Mouse (Mus musculus): ENCODE results near the gene Rbm18. TPM values are rescaled to one million over a fixed set of nuclear protein-coding genes. Genes with fewer than 3 reads are reported as not detected.
A peak's percentile ranks its signal among the peaks of the same experiment; 100 is the strongest.
"Not testable (repeated sequence)": the region's sequence is repeated elsewhere in the genome, so short reads cannot be mapped to it uniquely, and the experiment has no call there.

Rbm18 gene
- polyA plus RNA-seq, 1 experiment, result 50.0 TPM

- TF ChIP-seq POLR2A (IDR thresholded peaks at IDR 0.05; ENCODE audit: extremely low read depth, insufficient read depth, low read length) (no peak), CTCF (IDR thresholded peaks at IDR 0.05; ENCODE audit: extremely low read depth, insufficient read depth, low read length) (no peak)
- Histone ChIP-seq H3K27ac (ENCODE audit: insufficient read depth, low read length) (no peak overlapping the region), H3K4me3 (ENCODE audit: insufficient read depth, low read length) (no peak overlapping the region), H3K4me1 (ENCODE audit: control insufficient read depth, insufficient read depth, low read length) (peaks cover 2% of the 10 kb centered on the region; the same call in 1 of the 2 replicates)
These were observed 31.5 kb upstream of the Rbm18 start for GRCm38 (mm10) chr2:36167990-36168618.

GRCm38 (mm10) chr2:36159336-36159735, 22.8 kb upstream of the Rbm18 start:
- Histone ChIP-seq H3K4me3 (ENCODE audit: insufficient read depth, low read length) (no peak overlapping the region), H3K4me1 (ENCODE audit: control insufficient read depth, insufficient read depth, low read length) (no peaks in the 10 kb centered on the region; the same call in 1 of the 2 replicates), H3K27ac (ENCODE audit: insufficient read depth, low read length) (no peak overlapping the region)
- no peak for TF ChIP-seq CTCF (IDR thresholded peaks at IDR 0.05; ENCODE audit: extremely low read depth, insufficient read depth, low read length)
- no peak for TF ChIP-seq POLR2A (IDR thresholded peaks at IDR 0.05; ENCODE audit: extremely low read depth, insufficient read depth, low read length)

GRCm38 (mm10) chr2:36157461-36157860, 20.9 kb upstream of the Rbm18 start:
- no peaks in the 10 kb centered on the region; the same call in 1 of the 2 replicates for H3K4me1 ChIP-seq (ENCODE audit: control insufficient read depth, insufficient read depth, low read length)
- H3K27ac ChIP-seq (ENCODE audit: insufficient read depth, low read length), result no peak overlapping the region
- no peak overlapping the region for H3K4me3 ChIP-seq (ENCODE audit: insufficient read depth, low read length)
- TF ChIP-seq POLR2A (IDR thresholded peaks at IDR 0.05; ENCODE audit: extremely low read depth, insufficient read depth, low read length) (no peak), CTCF (IDR thresholded peaks at IDR 0.05; ENCODE audit: extremely low read depth, insufficient read depth, low read length) (no peak)

DNA sequence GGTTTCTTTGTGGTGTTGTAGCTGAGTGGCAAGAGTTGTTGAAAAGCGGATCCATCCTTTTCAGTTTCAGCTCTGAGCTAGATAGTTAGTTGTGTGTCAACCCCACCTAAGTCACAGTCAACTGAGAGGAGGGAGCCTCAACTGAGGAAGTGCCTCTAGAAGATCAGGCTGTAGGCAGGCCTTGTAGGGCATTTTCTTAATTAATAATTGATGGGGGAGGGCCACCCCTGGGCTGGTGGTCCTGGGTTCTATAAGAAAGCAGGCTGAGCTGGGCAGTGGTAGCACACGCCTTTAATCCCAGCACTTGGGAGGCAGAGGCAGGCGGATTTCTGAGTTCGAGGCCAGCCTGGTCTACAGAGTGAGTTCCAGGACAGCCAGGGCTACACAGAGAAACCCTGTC, 15.8 kb upstream of the Rbm18 start:
- not testable (repeated sequence) for H3K4me3 ChIP-seq (ENCODE audit: insufficient read depth, low read length); H3K27ac ChIP-seq (ENCODE audit: insufficient read depth, low read length); H3K4me1 ChIP-seq (ENCODE audit: control insufficient read depth, insufficient read depth, low read length)

- Histone ChIP-seq H3K27ac (ENCODE audit: insufficient read depth, low read length) (no peak overlapping the region), H3K4me3 (ENCODE audit: insufficient read depth, low read length) (no peak overlapping the region), H3K4me1 (ENCODE audit: control insufficient read depth, insufficient read depth, low read length) (no peaks in the 10 kb centered on the region)
- no peak for TF ChIP-seq POLR2A (IDR thresholded peaks at IDR 0.05; ENCODE audit: extremely low read depth, insufficient read depth, low read length)
- no peak for TF ChIP-seq CTCF (IDR thresholded peaks at IDR 0.05; ENCODE audit: extremely low read depth, insufficient read depth, low read length)
These were observed 12.3 kb upstream of the Rbm18 start for GRCm38 (mm10) chr2:36148876-36149365.

GRCm38 (mm10) chr2:36139096-36139495, 2.5 kb upstream of the Rbm18 start:
- Histone ChIP-seq H3K4me3 (ENCODE audit: insufficient read depth, low read length) (no peak overlapping the region), H3K4me1 (ENCODE audit: control insufficient read depth, insufficient read depth, low read length) (peaks cover 2% of the 10 kb centered on the region; the same call in 1 of the 2 replicates), H3K27ac (ENCODE audit: insufficient read depth, low read length) (no peak overlapping the region)
- TF ChIP-seq POLR2A (IDR thresholded peaks at IDR 0.05; ENCODE audit: extremely low read depth, insufficient read depth, low read length), result no peak
- TF ChIP-seq CTCF (IDR thresholded peaks at IDR 0.05; ENCODE audit: extremely low read depth, insufficient read depth, low read length), result no peak

GRCm38 (mm10) chr2:36135887-36136286, 686 bp downstream of the Rbm18 start:
- H3K27ac ChIP-seq (ENCODE audit: insufficient read depth, low read length), result peak overlapping the region; percentile 97
- H3K4me3 ChIP-seq (ENCODE audit: insufficient read depth, low read length), result peak overlapping the region; percentile 93
- TF ChIP-seq CTCF (IDR thresholded peaks at IDR 0.05; ENCODE audit: extremely low read depth, insufficient read depth, low read length) (no peak), POLR2A (IDR thresholded peaks at IDR 0.05; ENCODE audit: extremely low read depth, insufficient read depth, low read length) (no peak)
- peaks cover 2% of the 10 kb centered on the region; the same call in 1 of the 2 replicates for H3K4me1 ChIP-seq (ENCODE audit: control insufficient read depth, insufficient read depth, low read length)

- H3K27ac ChIP-seq (ENCODE audit: insufficient read depth, low read length), result no peak overlapping the region
- H3K4me3 ChIP-seq (ENCODE audit: insufficient read depth, low read length), result no peak overlapping the region
- TF ChIP-seq CTCF (IDR thresholded peaks at IDR 0.05; ENCODE audit: extremely low read depth, insufficient read depth, low read length), result no peak
- no peak for TF ChIP-seq POLR2A (IDR thresholded peaks at IDR 0.05; ENCODE audit: extremely low read depth, insufficient read depth, low read length)
- H3K4me1 ChIP-seq (ENCODE audit: control insufficient read depth, insufficient read depth, low read length), result no peaks in the 10 kb centered on the region; the same call in 1 of the 2 replicates
These were observed 7.5 kb downstream of the Rbm18 start for GRCm38 (mm10) chr2:36129051-36129450.

GRCm38 (mm10) chr2:36127973-36128372, 8.6 kb downstream of the Rbm18 start:
- H3K4me3 ChIP-seq (ENCODE audit: insufficient read depth, low read length), result no peak overlapping the region

GRCm38 (mm10) chr2:36126795-36127429, 9.7 kb downstream of the Rbm18 start:
- no peak overlapping the region for H3K4me3 ChIP-seq (ENCODE audit: insufficient read depth, low read length)
- no peaks in the 10 kb centered on the region; the same call in 1 of the 2 replicates for H3K4me1 ChIP-seq (ENCODE audit: control insufficient read depth, insufficient read depth, low read length)
- no peak overlapping the region for H3K27ac ChIP-seq (ENCODE audit: insufficient read depth, low read length)
- TF ChIP-seq CTCF (IDR thresholded peaks at IDR 0.05; ENCODE audit: extremely low read depth, insufficient read depth, low read length) (no peak), POLR2A (IDR thresholded peaks at IDR 0.05; ENCODE audit: extremely low read depth, insufficient read depth, low read length) (no peak)

More at GRCm38 (mm10) chr2:36127973-36128372, 8.6 kb downstream of the Rbm18 start:
- TF ChIP-seq CTCF (IDR thresholded peaks at IDR 0.05; ENCODE audit: extremely low read depth, insufficient read depth, low read length), result no peak
- no peak for TF ChIP-seq POLR2A (IDR thresholded peaks at IDR 0.05; ENCODE audit: extremely low read depth, insufficient read depth, low read length)
- no peaks in the 10 kb centered on the region; the same call in 1 of the 2 replicates for H3K4me1 ChIP-seq (ENCODE audit: control insufficient read depth, insufficient read depth, low read length)
- H3K27ac ChIP-seq (ENCODE audit: insufficient read depth, low read length), result no peak overlapping the region

Data from cortical plate, adult 2 months (tissue).